Mouse (Mus musculus): ENCODE measurements around the gene Ctnnd2. TPM values are rescaled to one million over a fixed set of nuclear protein-coding genes. Genes with fewer than 3 reads are reported as not detected.

The Ctnnd2 gene
- total RNA-seq, 4 experiments from 2014 or later, result not detected

- DNase-seq (ENCODE audit: low spot score in 2 of 2), result no peak
Measured at GRCm38 (mm10) chr15:30645688-30646087, 473.3 kb downstream of the Ctnnd2 start.

- DNase-seq (ENCODE audit: low spot score in 2 of 2), result no peak
Measured at GRCm38 (mm10) chr15:30646501-30647431, 474.4 kb downstream of the Ctnnd2 start.

- no peak for DNase-seq (ENCODE audit: low spot score in 2 of 2)
Measured at GRCm38 (mm10) chr15:30647679-30648311, 475.4 kb downstream of the Ctnnd2 start.

GRCm38 (mm10) chr15:30649964-30650363, 477.6 kb downstream of the Ctnnd2 start:
- no peak for DNase-seq (ENCODE audit: low spot score in 2 of 2)

- DNase-seq (ENCODE audit: low spot score in 2 of 2), result no peak
Measured at GRCm38 (mm10) chr15:30655433-30655832, 483.0 kb downstream of the Ctnnd2 start.

- DNase-seq (ENCODE audit: low spot score in 2 of 2), result no peak
Measured at GRCm38 (mm10) chr15:30657588-30657987, 485.2 kb downstream of the Ctnnd2 start.

- no peak for DNase-seq (ENCODE audit: low spot score in 2 of 2)
Measured at GRCm38 (mm10) chr15:30660539-30661149, 488.3 kb downstream of the Ctnnd2 start.

GRCm38 (mm10) chr15:30661689-30662422, 489.5 kb downstream of the Ctnnd2 start:
- DNase-seq (ENCODE audit: low spot score in 2 of 2), result no peak

- no peak for DNase-seq (ENCODE audit: low spot score in 2 of 2)
Measured at GRCm38 (mm10) chr15:30667819-30668587, 495.6 kb downstream of the Ctnnd2 start.

GRCm38 (mm10) chr15:30681939-30682338, 509.5 kb downstream of the Ctnnd2 start:
- DNase-seq (ENCODE audit: low spot score in 2 of 2), result no peak

- no peak for DNase-seq (ENCODE audit: low spot score in 2 of 2)
Measured at GRCm38 (mm10) chr15:30682360-30683119, 510.1 kb downstream of the Ctnnd2 start.

GRCm38 (mm10) chr15:30686206-30687101, 514.1 kb downstream of the Ctnnd2 start:
- no peak for DNase-seq (ENCODE audit: low spot score in 2 of 2)

- no peak for DNase-seq (ENCODE audit: low spot score in 2 of 2)
Measured at GRCm38 (mm10) chr15:30693754-30694205, 521.4 kb downstream of the Ctnnd2 start.

- no peak for DNase-seq (ENCODE audit: low spot score in 2 of 2)
Measured at GRCm38 (mm10) chr15:30694286-30694685, 521.9 kb downstream of the Ctnnd2 start.

GRCm38 (mm10) chr15:30695859-30696258, 523.5 kb downstream of the Ctnnd2 start:
- DNase-seq (ENCODE audit: low spot score in 2 of 2), result no peak

- DNase-seq (ENCODE audit: low spot score in 2 of 2), result no peak
Measured at GRCm38 (mm10) chr15:30697356-30697755, 525.0 kb downstream of the Ctnnd2 start.

- no peak for DNase-seq (ENCODE audit: low spot score in 2 of 2)
Measured at GRCm38 (mm10) chr15:30700762-30701161, 528.4 kb downstream of the Ctnnd2 start.

- no peak for DNase-seq (ENCODE audit: low spot score in 2 of 2)
Measured at GRCm38 (mm10) chr15:30701592-30701991, 529.2 kb downstream of the Ctnnd2 start.
